Mouse (Mus musculus): ENCODE data around the gene Nr1d1.

Nr1d1 gene

DNA sequence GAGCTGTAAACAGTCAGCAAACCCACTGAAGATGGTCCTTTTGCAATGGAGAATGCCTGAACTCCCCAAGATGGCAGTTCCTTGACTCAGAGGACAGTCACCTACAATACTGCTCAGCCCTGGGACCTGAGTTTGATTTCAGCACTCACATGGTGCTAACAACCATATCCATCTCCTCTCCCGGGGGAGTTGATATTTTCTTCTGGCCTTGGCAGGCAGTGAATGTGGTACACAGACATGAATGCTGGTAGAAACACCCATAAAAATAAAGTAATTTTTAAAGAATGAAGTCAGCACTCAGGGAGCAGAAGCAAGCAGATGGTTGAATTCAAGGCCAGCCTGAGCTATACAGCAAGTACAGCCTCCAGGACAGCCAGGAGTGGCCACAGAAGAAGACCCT lies 39.0 kb downstream of the Nr1d1 start:
- DNase-seq (ENCODE audit: low spot score), result no peak

- no peak for DNase-seq (ENCODE audit: low spot score)
Measured at GRCm38 (mm10) chr11:98735111-98735510, 40.0 kb downstream of the Nr1d1 start.

- no peak for DNase-seq (ENCODE audit: low spot score)
Measured at GRCm38 (mm10) chr11:98734020-98734419, 41.1 kb downstream of the Nr1d1 start.

DNA sequence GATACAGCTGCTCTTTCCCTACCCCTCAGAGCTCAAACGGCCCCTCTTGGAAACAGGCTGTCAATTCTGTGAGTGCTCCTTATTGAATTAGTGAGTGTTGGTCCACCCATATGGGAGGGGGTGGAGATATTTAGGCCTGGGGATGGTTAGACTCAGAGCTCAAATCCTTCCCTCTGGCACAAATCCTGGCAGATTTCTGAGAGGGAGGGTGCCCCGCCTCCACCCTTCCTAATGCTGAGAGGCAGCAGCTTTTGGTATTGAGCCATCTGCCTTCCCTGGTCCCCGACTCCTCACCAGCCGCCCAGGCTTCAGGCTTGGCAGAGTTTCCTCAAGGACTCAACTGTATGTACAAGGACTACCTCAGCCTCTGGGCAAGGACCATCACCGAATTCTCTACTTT lies 44.0 kb downstream of the Nr1d1 start:
- DNase-seq (ENCODE audit: low spot score), result no peak

- no peak for DNase-seq (ENCODE audit: low spot score)
Measured at GRCm38 (mm10) chr11:98730727-98731126, 44.4 kb downstream of the Nr1d1 start.

GRCm38 (mm10) chr11:98729119-98729588 lies 46.0 kb downstream of the Nr1d1 start, which contains the start of gene Med24:
Gene Med24, minus strand, starts transcription at chr11:98729435.
- no peak for DNase-seq (ENCODE audit: low spot score)

DNA sequence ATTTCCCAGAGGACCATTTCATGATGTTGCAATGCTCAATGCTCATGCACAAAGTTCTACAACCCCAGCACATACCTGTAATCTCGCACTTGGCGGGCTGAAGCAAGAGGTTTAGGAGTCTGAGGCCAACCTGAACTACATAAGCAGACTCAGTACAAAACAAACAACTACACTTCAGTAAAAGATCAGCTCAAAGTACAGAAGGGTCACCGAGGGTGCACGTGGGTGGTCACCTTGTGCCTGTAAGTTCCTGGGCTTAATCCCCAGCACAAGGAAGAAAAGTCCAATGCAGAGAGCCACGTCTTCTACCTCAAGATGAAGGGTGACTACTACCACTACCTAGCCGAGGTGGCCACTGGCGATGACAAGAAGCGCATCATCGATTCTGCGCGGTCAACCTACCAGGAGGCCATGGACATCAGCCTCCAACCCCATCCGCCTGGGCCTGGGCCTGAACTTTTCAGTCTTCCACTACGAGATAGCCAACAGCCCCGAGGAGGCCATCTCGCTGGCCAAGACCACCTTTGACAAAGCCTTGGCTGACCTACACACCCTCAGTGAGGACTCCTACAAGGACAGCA lies 49.1 kb downstream of the Nr1d1 start:
- no peak for DNase-seq (ENCODE audit: low spot score)

- DNase-seq (ENCODE audit: low spot score), result no peak
Measured at GRCm38 (mm10) chr11:98723098-98723497, 52.0 kb downstream of the Nr1d1 start.

GRCm38 (mm10) chr11:98721458-98722226 lies 53.5 kb downstream of the Nr1d1 start:
- no peak for DNase-seq (ENCODE audit: low spot score)

DNA sequence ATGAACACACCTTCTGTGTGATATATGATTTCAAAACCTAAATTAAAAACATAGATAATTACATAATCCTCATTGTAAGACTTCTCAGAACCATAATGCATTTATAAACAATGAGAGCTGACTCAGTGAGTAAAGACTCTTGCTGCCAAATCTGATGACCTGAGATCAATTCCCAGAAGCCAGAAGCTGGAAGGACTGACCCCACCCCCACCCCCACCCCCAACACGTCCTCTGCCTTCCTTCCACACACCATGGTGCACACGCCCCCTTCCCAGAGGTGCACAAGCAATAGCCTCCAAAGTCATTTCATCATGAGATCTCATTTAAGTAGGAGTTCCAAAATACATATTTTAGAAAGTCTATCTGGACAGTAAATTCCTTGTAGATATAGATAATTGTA lies 54.4 kb downstream of the Nr1d1 start:
- DNase-seq (ENCODE audit: low spot score), result no peak

All from urinary bladder, postnatal 10 days (tissue).